Mouse (Mus musculus): ENCODE data around the gene Msx2. TPM values are rescaled to one million over a fixed set of nuclear protein-coding genes. Genes with fewer than 3 reads are reported as not detected.

Gene Msx2
- polyA plus RNA-seq, 1 experiment, result not detected

GRCm38 (mm10) chr13:53441307-53442028 lies 31.4 kb downstream of the Msx2 start:
- 58% methylated on average over 5 of the region's 5 CpGs for WGBS
- H3K27me3 ChIP-seq (ENCODE audit: control insufficient read depth, insufficient read depth, low read length), result no peaks in the 10 kb centered on the region
- no peaks in the 10 kb centered on the region for H3K36me3 ChIP-seq (ENCODE audit: control insufficient read depth, insufficient read depth, low read length)
- H3K4me1 ChIP-seq (ENCODE audit: control insufficient read depth, insufficient read depth, insufficient read length, low read length), result no peaks in the 10 kb centered on the region
- H3K4me3 ChIP-seq (ENCODE audit: low read depth, low read length), result no peak overlapping the region
- TF ChIP-seq CTCF (IDR thresholded peaks at IDR 0.05; ENCODE audit: extremely low read depth, insufficient read length, insufficient replicate concordance, low read depth, low read length), result no peak
- TF ChIP-seq POLR2A (IDR thresholded peaks at IDR 0.05; ENCODE audit: low read depth, low read length), result no peak
- no peak overlapping the region for H3K27ac ChIP-seq (ENCODE audit: insufficient read depth, low read depth, low read length)

DNA sequence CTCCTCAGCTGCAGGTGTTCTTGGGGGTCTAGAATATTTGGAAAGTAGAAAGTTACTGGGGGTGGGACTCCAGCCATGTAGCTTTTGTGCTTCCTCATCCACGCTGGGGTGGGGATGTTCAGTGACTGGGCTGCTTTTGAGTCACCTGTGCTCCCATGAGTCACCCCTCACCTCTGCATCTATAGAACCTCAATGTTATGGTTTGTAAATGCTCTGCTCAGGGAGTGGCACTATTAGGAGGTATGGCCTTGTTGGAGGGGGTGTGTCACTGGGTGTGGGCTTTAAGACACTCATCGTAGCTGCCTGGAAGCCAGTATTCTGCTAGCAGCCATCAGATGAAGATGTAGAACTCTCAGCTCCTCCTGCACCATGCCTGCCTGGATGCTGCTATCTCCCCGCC lies 32.9 kb downstream of the Msx2 start:
- no peaks in the 10 kb centered on the region for H3K4me1 ChIP-seq (ENCODE audit: control insufficient read depth, insufficient read depth, insufficient read length, low read length)
- H3K4me3 ChIP-seq (ENCODE audit: low read depth, low read length), result no peak overlapping the region
- H3K27ac ChIP-seq (ENCODE audit: insufficient read depth, low read depth, low read length), result no peak overlapping the region
- H3K36me3 ChIP-seq (ENCODE audit: control insufficient read depth, insufficient read depth, low read length), result no peaks in the 10 kb centered on the region
- no peaks in the 10 kb centered on the region for H3K27me3 ChIP-seq (ENCODE audit: control insufficient read depth, insufficient read depth, low read length)
- 48% methylated on average over 3 of the region's 3 CpGs for WGBS
- TF ChIP-seq CTCF (IDR thresholded peaks at IDR 0.05; ENCODE audit: extremely low read depth, insufficient read length, insufficient replicate concordance, low read depth, low read length) (no peak), POLR2A (IDR thresholded peaks at IDR 0.05; ENCODE audit: low read depth, low read length) (no peak)

DNA sequence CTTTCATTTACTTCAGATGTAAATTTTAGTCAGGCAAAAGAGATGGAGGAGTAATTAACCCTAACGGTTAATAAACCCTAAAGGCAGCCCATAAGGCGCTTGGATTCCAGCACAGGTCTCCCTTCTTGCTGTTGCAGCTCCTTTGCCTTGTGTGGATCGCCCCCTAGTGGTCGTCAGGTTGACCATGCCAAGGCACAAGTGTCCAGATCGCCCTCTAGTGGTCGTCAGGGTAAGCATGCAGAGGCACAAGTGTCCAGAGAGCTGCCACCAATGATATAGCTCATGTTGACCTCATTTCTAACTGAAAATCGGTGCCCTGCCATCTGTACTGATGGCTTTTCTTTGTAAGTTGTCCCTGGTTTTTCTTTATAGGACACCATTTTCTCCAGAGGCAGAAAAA lies 46.4 kb downstream of the Msx2 start:
- WGBS, result 14% methylated on average over 7 of the region's 7 CpGs
- peak; percentile 100 for TF ChIP-seq CTCF (IDR thresholded peaks at IDR 0.05; ENCODE audit: extremely low read depth, insufficient read length, insufficient replicate concordance, low read depth, low read length)
- no peak for TF ChIP-seq POLR2A (IDR thresholded peaks at IDR 0.05; ENCODE audit: low read depth, low read length)
- no peak overlapping the region for H3K4me3 ChIP-seq (ENCODE audit: low read depth, low read length)
- H3K36me3 ChIP-seq (ENCODE audit: control insufficient read depth, insufficient read depth, low read length), result no peaks in the 10 kb centered on the region
- no peak overlapping the region for H3K27ac ChIP-seq (ENCODE audit: insufficient read depth, low read depth, low read length)
- H3K27me3 ChIP-seq (ENCODE audit: control insufficient read depth, insufficient read depth, low read length), result no peaks in the 10 kb centered on the region
- no peaks in the 10 kb centered on the region for H3K4me1 ChIP-seq (ENCODE audit: control insufficient read depth, insufficient read depth, insufficient read length, low read length)

DNA sequence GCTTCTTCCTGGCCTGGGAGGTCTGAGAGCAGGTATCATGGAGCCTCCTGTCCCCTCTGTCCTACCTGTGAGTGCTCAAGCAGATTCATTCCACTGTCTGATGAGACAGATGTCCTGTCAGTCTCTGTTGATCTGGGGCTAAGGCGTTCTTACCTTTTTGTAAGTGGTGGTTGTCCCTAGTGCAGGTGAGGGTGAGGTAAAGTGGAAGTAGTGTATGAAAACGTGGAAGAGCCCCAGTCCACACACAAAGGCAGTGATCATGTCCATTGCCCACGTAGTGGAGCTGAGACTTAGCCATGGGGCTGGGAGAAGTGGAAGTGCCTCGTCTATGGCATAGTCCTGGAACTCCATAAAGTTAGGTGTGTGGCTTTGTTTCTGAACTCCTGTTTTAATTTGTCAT lies 51.7 kb downstream of the Msx2 start:
- no peaks in the 10 kb centered on the region for H3K36me3 ChIP-seq (ENCODE audit: control insufficient read depth, insufficient read depth, low read length)
- no peaks in the 10 kb centered on the region for H3K27me3 ChIP-seq (ENCODE audit: control insufficient read depth, insufficient read depth, low read length)
- no peak overlapping the region for H3K4me3 ChIP-seq (ENCODE audit: low read depth, low read length)
- H3K4me1 ChIP-seq (ENCODE audit: control insufficient read depth, insufficient read depth, insufficient read length, low read length), result no peaks in the 10 kb centered on the region
- TF ChIP-seq POLR2A (IDR thresholded peaks at IDR 0.05; ENCODE audit: low read depth, low read length) (no peak), CTCF (IDR thresholded peaks at IDR 0.05; ENCODE audit: extremely low read depth, insufficient read length, insufficient replicate concordance, low read depth, low read length) (no peak)
- 76% methylated on average over 4 of the region's 4 CpGs for WGBS
- no peak overlapping the region for H3K27ac ChIP-seq (ENCODE audit: insufficient read depth, low read depth, low read length)

GRCm38 (mm10) chr13:53420741-53421140 lies 52.1 kb downstream of the Msx2 start:
- Histone ChIP-seq H3K4me1 (ENCODE audit: control insufficient read depth, insufficient read depth, insufficient read length, low read length) (no peaks in the 10 kb centered on the region), H3K27ac (ENCODE audit: insufficient read depth, low read depth, low read length) (no peak overlapping the region), H3K36me3 (ENCODE audit: control insufficient read depth, insufficient read depth, low read length) (no peaks in the 10 kb centered on the region), H3K4me3 (ENCODE audit: low read depth, low read length) (no peak overlapping the region), H3K27me3 (ENCODE audit: control insufficient read depth, insufficient read depth, low read length) (no peaks in the 10 kb centered on the region)
- 80% methylated on average over 4 of the region's 4 CpGs for WGBS
- TF ChIP-seq CTCF (IDR thresholded peaks at IDR 0.05; ENCODE audit: extremely low read depth, insufficient read length, insufficient replicate concordance, low read depth, low read length), result no peak
- TF ChIP-seq POLR2A (IDR thresholded peaks at IDR 0.05; ENCODE audit: low read depth, low read length), result no peak

GRCm38 (mm10) chr13:53419681-53420080 lies 53.2 kb downstream of the Msx2 start:
- Histone ChIP-seq H3K4me3 (ENCODE audit: low read depth, low read length) (no peak overlapping the region), H3K27ac (ENCODE audit: insufficient read depth, low read depth, low read length) (no peak overlapping the region), H3K27me3 (ENCODE audit: control insufficient read depth, insufficient read depth, low read length) (no peaks in the 10 kb centered on the region), H3K4me1 (ENCODE audit: control insufficient read depth, insufficient read depth, insufficient read length, low read length) (peaks cover 7% of the 10 kb centered on the region), H3K36me3 (ENCODE audit: control insufficient read depth, insufficient read depth, low read length) (no peaks in the 10 kb centered on the region)
- TF ChIP-seq CTCF (IDR thresholded peaks at IDR 0.05; ENCODE audit: extremely low read depth, insufficient read length, insufficient replicate concordance, low read depth, low read length) (no peak), POLR2A (IDR thresholded peaks at IDR 0.05; ENCODE audit: low read depth, low read length) (no peak)
- 79% methylated on average over 8 of the region's 8 CpGs for WGBS

- peaks cover 15% of the 10 kb centered on the region for H3K4me1 ChIP-seq (ENCODE audit: control insufficient read depth, insufficient read depth, insufficient read length, low read length)
- H3K27ac ChIP-seq (ENCODE audit: insufficient read depth, low read depth, low read length), result no peak overlapping the region
- H3K36me3 ChIP-seq (ENCODE audit: control insufficient read depth, insufficient read depth, low read length), result no peaks in the 10 kb centered on the region
- TF ChIP-seq CTCF (IDR thresholded peaks at IDR 0.05; ENCODE audit: extremely low read depth, insufficient read length, insufficient replicate concordance, low read depth, low read length) (no peak), POLR2A (IDR thresholded peaks at IDR 0.05; ENCODE audit: low read depth, low read length) (no peak)
- 93% methylated on average over 6 of the region's 6 CpGs for WGBS
- H3K27me3 ChIP-seq (ENCODE audit: control insufficient read depth, insufficient read depth, low read length), result no peaks in the 10 kb centered on the region
- no peak overlapping the region for H3K4me3 ChIP-seq (ENCODE audit: low read depth, low read length)
These were observed 55.2 kb downstream of the Msx2 start for GRCm38 (mm10) chr13:53417701-53418100.

Other genes starting within 250 kb of the Msx2 start
- 5.9 and 6.8 TPM in 2 replicates for gene Ror2, start 186.9 kb downstream of the Msx2 start, polyA plus RNA-seq (2012; rRNA removed)
- 9.1 and 15.5 TPM in 2 replicates for gene Sptlc1, start 95.7 kb downstream of the Msx2 start, polyA plus RNA-seq (2012; rRNA removed)

Data from small intestine, adult 2 months (tissue).